Mouse (Mus musculus): ENCODE measurements at regions not wholly inside any gene's neighbourhood (a gene's known extent, or its start where the extent isn't known, plus 50 kb on each side); places are given as distances from the start of the nearest gene placed in this dataset.

GRCm38 (mm10) chr14:114612400-114612799 lies 479.6 kb upstream of the Gpc5 start:
- no peaks in the 10 kb centered on the region for H3K27me3 ChIP-seq (ENCODE audit: control insufficient read depth, insufficient read depth, low read length)
- no peak overlapping the region for H3K9ac ChIP-seq (ENCODE audit: low read length)
- ATAC-seq (replicated peaks; ENCODE audit: extremely low read depth, insufficient read depth, low FRiP score), result no peak
- H3K36me3 ChIP-seq (ENCODE audit: control insufficient read depth, insufficient read depth), result no peaks in the 10 kb centered on the region
- H3K27ac ChIP-seq (ENCODE audit: low read length), result no peak overlapping the region
- H3K4me3 ChIP-seq (ENCODE audit: low read length), result no peak overlapping the region
- no peaks in the 10 kb centered on the region for H3K4me1 ChIP-seq (ENCODE audit: control insufficient read depth, insufficient read depth, low read length)
- no peak overlapping the region for H3K4me2 ChIP-seq (ENCODE audit: low read depth, low read length)
- 29% methylated on average over 1 of the region's 1 CpGs for WGBS
- no peaks in the 10 kb centered on the region for H3K9me3 ChIP-seq (replicated peaks; ENCODE audit: control insufficient read depth, low read length)

- no peak overlapping the region for H3K9ac ChIP-seq (ENCODE audit: low read length)
- H3K36me3 ChIP-seq (ENCODE audit: control insufficient read depth, insufficient read depth), result no peaks in the 10 kb centered on the region
- H3K4me1 ChIP-seq (ENCODE audit: control insufficient read depth, insufficient read depth, low read length), result no peaks in the 10 kb centered on the region
- WGBS, result 70% methylated on average over 1 of the region's 1 CpGs
- no peaks in the 10 kb centered on the region for H3K9me3 ChIP-seq (replicated peaks; ENCODE audit: control insufficient read depth, low read length)
- no peak overlapping the region for H3K27ac ChIP-seq (ENCODE audit: low read length)
- ATAC-seq (replicated peaks; ENCODE audit: extremely low read depth, insufficient read depth, low FRiP score), result no peak
- no peak overlapping the region for H3K4me3 ChIP-seq (ENCODE audit: low read length)
- H3K27me3 ChIP-seq (ENCODE audit: control insufficient read depth, insufficient read depth, low read length), result no peaks in the 10 kb centered on the region
- no peak overlapping the region for H3K4me2 ChIP-seq (ENCODE audit: low read depth, low read length)
These were observed 435.4 kb upstream of the Gpc5 start for GRCm38 (mm10) chr14:114656636-114657035.

GRCm38 (mm10) chr14:114662028-114662427 lies 430.0 kb upstream of the Gpc5 start:
- H3K9me3 ChIP-seq (replicated peaks; ENCODE audit: control insufficient read depth, low read length), result no peaks in the 10 kb centered on the region
- no peak overlapping the region for H3K27ac ChIP-seq (ENCODE audit: low read length)
- no peaks in the 10 kb centered on the region for H3K4me1 ChIP-seq (ENCODE audit: control insufficient read depth, insufficient read depth, low read length)
- no peak for ATAC-seq (replicated peaks; ENCODE audit: extremely low read depth, insufficient read depth, low FRiP score)
- 52% methylated on average over 2 of the region's 2 CpGs for WGBS
- H3K36me3 ChIP-seq (ENCODE audit: control insufficient read depth, insufficient read depth), result no peaks in the 10 kb centered on the region
- no peak overlapping the region for H3K4me3 ChIP-seq (ENCODE audit: low read length)
- no peak overlapping the region for H3K4me2 ChIP-seq (ENCODE audit: low read depth, low read length)
- H3K27me3 ChIP-seq (ENCODE audit: control insufficient read depth, insufficient read depth, low read length), result no peaks in the 10 kb centered on the region
- H3K9ac ChIP-seq (ENCODE audit: low read length), result no peak overlapping the region

- no peak for ATAC-seq (replicated peaks; ENCODE audit: extremely low read depth, insufficient read depth, low FRiP score)
- Histone ChIP-seq H3K36me3 (ENCODE audit: control insufficient read depth, insufficient read depth) (no peaks in the 10 kb centered on the region), H3K27me3 (ENCODE audit: control insufficient read depth, insufficient read depth, low read length) (no peaks in the 10 kb centered on the region), H3K27ac (ENCODE audit: low read length) (no peak overlapping the region), H3K9me3 (replicated peaks; ENCODE audit: control insufficient read depth, low read length) (no peaks in the 10 kb centered on the region), H3K4me2 (ENCODE audit: low read depth, low read length) (no peak overlapping the region), H3K4me3 (ENCODE audit: low read length) (no peak overlapping the region), H3K9ac (ENCODE audit: low read length) (no peak overlapping the region), H3K4me1 (ENCODE audit: control insufficient read depth, insufficient read depth, low read length) (no peaks in the 10 kb centered on the region)
- WGBS, result 56% methylated on average over 1 of the region's 1 CpGs
These were observed 406.9 kb upstream of the Gpc5 start for GRCm38 (mm10) chr14:114685133-114685532.

- no peaks in the 10 kb centered on the region for H3K27me3 ChIP-seq (ENCODE audit: control insufficient read depth, insufficient read depth, low read length)
- 52% methylated on average over 1 of the region's 1 CpGs for WGBS
- no peak overlapping the region for H3K9ac ChIP-seq (ENCODE audit: low read length)
- H3K36me3 ChIP-seq (ENCODE audit: control insufficient read depth, insufficient read depth), result no peaks in the 10 kb centered on the region
- H3K4me3 ChIP-seq (ENCODE audit: low read length), result no peak overlapping the region
- no peaks in the 10 kb centered on the region for H3K9me3 ChIP-seq (replicated peaks; ENCODE audit: control insufficient read depth, low read length)
- no peak overlapping the region for H3K27ac ChIP-seq (ENCODE audit: low read length)
- ATAC-seq (replicated peaks; ENCODE audit: extremely low read depth, insufficient read depth, low FRiP score), result no peak
- H3K4me2 ChIP-seq (ENCODE audit: low read depth, low read length), result no peak overlapping the region
- no peaks in the 10 kb centered on the region for H3K4me1 ChIP-seq (ENCODE audit: control insufficient read depth, insufficient read depth, low read length)
These were observed 397.1 kb upstream of the Gpc5 start for GRCm38 (mm10) chr14:114694930-114695329.

GRCm38 (mm10) chr14:114697543-114697942 lies 394.5 kb upstream of the Gpc5 start:
- H3K9me3 ChIP-seq (replicated peaks; ENCODE audit: control insufficient read depth, low read length), result no peaks in the 10 kb centered on the region
- no peak overlapping the region for H3K4me3 ChIP-seq (ENCODE audit: low read length)
- ATAC-seq (replicated peaks; ENCODE audit: extremely low read depth, insufficient read depth, low FRiP score), result no peak
- no peaks in the 10 kb centered on the region for H3K4me1 ChIP-seq (ENCODE audit: control insufficient read depth, insufficient read depth, low read length)
- 61% methylated on average over 4 of the region's 4 CpGs for WGBS
- H3K36me3 ChIP-seq (ENCODE audit: control insufficient read depth, insufficient read depth), result no peaks in the 10 kb centered on the region
- no peak overlapping the region for H3K9ac ChIP-seq (ENCODE audit: low read length)
- H3K27ac ChIP-seq (ENCODE audit: low read length), result no peak overlapping the region
- no peak overlapping the region for H3K4me2 ChIP-seq (ENCODE audit: low read depth, low read length)
- no peaks in the 10 kb centered on the region for H3K27me3 ChIP-seq (ENCODE audit: control insufficient read depth, insufficient read depth, low read length)

GRCm38 (mm10) chr14:114723080-114723479 lies 368.9 kb upstream of the Gpc5 start:
- ATAC-seq (replicated peaks; ENCODE audit: extremely low read depth, insufficient read depth, low FRiP score), result no peak
- H3K4me1 ChIP-seq (ENCODE audit: control insufficient read depth, insufficient read depth, low read length), result no peaks in the 10 kb centered on the region
- H3K4me3 ChIP-seq (ENCODE audit: low read length), result no peak overlapping the region
- no peak overlapping the region for H3K9ac ChIP-seq (ENCODE audit: low read length)
- no peak overlapping the region for H3K27ac ChIP-seq (ENCODE audit: low read length)
- WGBS, result 18% methylated on average over 1 of the region's 1 CpGs
- no peaks in the 10 kb centered on the region for H3K36me3 ChIP-seq (ENCODE audit: control insufficient read depth, insufficient read depth)
- H3K4me2 ChIP-seq (ENCODE audit: low read depth, low read length), result no peak overlapping the region
- no peaks in the 10 kb centered on the region for H3K27me3 ChIP-seq (ENCODE audit: control insufficient read depth, insufficient read depth, low read length)
- no peaks in the 10 kb centered on the region for H3K9me3 ChIP-seq (replicated peaks; ENCODE audit: control insufficient read depth, low read length)

GRCm38 (mm10) chr14:114767323-114767722 lies 324.7 kb upstream of the Gpc5 start:
- Histone ChIP-seq H3K4me1 (ENCODE audit: control insufficient read depth, insufficient read depth, low read length) (no peaks in the 10 kb centered on the region), H3K4me3 (ENCODE audit: low read length) (no peak overlapping the region), H3K4me2 (ENCODE audit: low read depth, low read length) (no peak overlapping the region), H3K9ac (ENCODE audit: low read length) (no peak overlapping the region), H3K36me3 (ENCODE audit: control insufficient read depth, insufficient read depth) (no peaks in the 10 kb centered on the region), H3K9me3 (replicated peaks; ENCODE audit: control insufficient read depth, low read length) (no peaks in the 10 kb centered on the region), H3K27me3 (ENCODE audit: control insufficient read depth, insufficient read depth, low read length) (no peaks in the 10 kb centered on the region), H3K27ac (ENCODE audit: low read length) (no peak overlapping the region)
- no peak for ATAC-seq (replicated peaks; ENCODE audit: extremely low read depth, insufficient read depth, low FRiP score)
- 76% methylated on average over 5 of the region's 5 CpGs for WGBS

- H3K4me3 ChIP-seq (ENCODE audit: low read length), result no peak overlapping the region
- 71% methylated on average over 2 of the region's 2 CpGs for WGBS
- no peak overlapping the region for H3K27ac ChIP-seq (ENCODE audit: low read length)
- no peaks in the 10 kb centered on the region for H3K36me3 ChIP-seq (ENCODE audit: control insufficient read depth, insufficient read depth)
- H3K27me3 ChIP-seq (ENCODE audit: control insufficient read depth, insufficient read depth, low read length), result no peaks in the 10 kb centered on the region
- H3K9me3 ChIP-seq (replicated peaks; ENCODE audit: control insufficient read depth, low read length), result no peaks in the 10 kb centered on the region
- H3K4me2 ChIP-seq (ENCODE audit: low read depth, low read length), result no peak overlapping the region
- no peaks in the 10 kb centered on the region for H3K4me1 ChIP-seq (ENCODE audit: control insufficient read depth, insufficient read depth, low read length)
- no peak overlapping the region for H3K9ac ChIP-seq (ENCODE audit: low read length)
- ATAC-seq (replicated peaks; ENCODE audit: extremely low read depth, insufficient read depth, low FRiP score), result no peak
These were observed 315.3 kb upstream of the Gpc5 start for GRCm38 (mm10) chr14:114776723-114777122.

GRCm38 (mm10) chr14:114781821-114782220 lies 310.2 kb upstream of the Gpc5 start:
- Histone ChIP-seq H3K27ac (ENCODE audit: low read length) (no peak overlapping the region), H3K9me3 (replicated peaks; ENCODE audit: control insufficient read depth, low read length) (no peaks in the 10 kb centered on the region), H3K4me1 (ENCODE audit: control insufficient read depth, insufficient read depth, low read length) (no peaks in the 10 kb centered on the region), H3K27me3 (ENCODE audit: control insufficient read depth, insufficient read depth, low read length) (no peaks in the 10 kb centered on the region), H3K36me3 (ENCODE audit: control insufficient read depth, insufficient read depth) (no peaks in the 10 kb centered on the region), H3K4me2 (ENCODE audit: low read depth, low read length) (no peak overlapping the region), H3K4me3 (ENCODE audit: low read length) (no peak overlapping the region), H3K9ac (ENCODE audit: low read length) (no peak overlapping the region)
- ATAC-seq (replicated peaks; ENCODE audit: extremely low read depth, insufficient read depth, low FRiP score), result no peak
- WGBS, result 69% methylated on average over 3 of the region's 3 CpGs
